Comparison of ENCODE assay signal across 25 mouse cellular contexts in the genomic region with DNA sequence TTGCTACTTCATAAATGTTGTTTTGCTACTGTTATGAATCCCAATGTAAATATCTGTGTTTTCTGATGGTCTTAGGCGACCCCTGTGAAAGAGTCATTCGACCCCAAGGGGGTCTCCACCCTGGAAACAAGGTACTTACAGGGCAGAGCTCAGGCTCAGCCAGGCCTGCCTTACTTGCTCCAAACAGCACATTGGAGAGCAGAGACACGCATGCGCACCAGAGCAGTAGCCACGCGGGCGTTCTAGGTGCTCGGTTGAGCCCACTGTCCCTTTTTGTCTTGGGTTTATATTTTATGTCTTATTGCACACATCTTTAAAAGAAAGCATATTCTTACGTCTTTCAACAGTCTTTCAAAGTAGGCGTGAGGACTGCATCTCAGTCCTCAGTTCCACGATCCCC. TPM values are rescaled to one million over a fixed set of nuclear protein-coding genes. Genes with fewer than 3 reads are reported as not detected.
DNase-seq lines count a peak whose midpoint lies in the region; ATAC-seq and TF ChIP-seq lines count a peak whose summit lies in the region.
"Had no signal": no experiment of that assay in that cellular context is flagged by ENCODE, and none has a peak within 500 bp of the region (broad histone marks: within the 10 kb centered on the region; RNA-seq: fewer than 3 reads in every experiment).

No protein-coding gene starts in this region.

- no peak overlapping the region; the same call in 1 of the 2 replicates for H3K4me2 ChIP-seq in liver, embryonic 11.5 days
- peak overlapping the region; percentile 60 for H3K4me2 ChIP-seq in liver, embryonic 12.5 days
- 0 out of 2 replicates have a peak overlapping the region, but pooled peaks have one; percentile 55 for H3K4me2 ChIP-seq in liver, postnatal 0 days (ENCODE audit: low read depth, low read length)
- H3K4me2 ChIP-seq: forebrain, embryonic 13.5 days; heart, embryonic 15.5 days; hindbrain, embryonic 13.5 days; lung, embryonic 15.5 days had no signal

- peak overlapping the region; percentile 98 for H3K27ac ChIP-seq in liver, embryonic 11.5 days (ENCODE audit: low read depth, low read length)
- peak overlapping the region; percentile 99 for H3K27ac ChIP-seq in liver, embryonic 12.5 days
- peak overlapping the region; percentile 92 for H3K27ac ChIP-seq in liver, postnatal 0 days (ENCODE audit: low read depth)
- H3K27ac ChIP-seq: forebrain, embryonic 13.5 days; heart, embryonic 15.5 days; hindbrain, embryonic 13.5 days; lung, embryonic 15.5 days had no signal

- H3K4me3 ChIP-seq in liver, embryonic 11.5 days (ENCODE audit: low read depth, low read length): no peak overlapping the region
- no peak overlapping the region for H3K4me3 ChIP-seq in liver, embryonic 12.5 days
- H3K4me3 ChIP-seq in liver, postnatal 0 days (ENCODE audit: low read depth, low read length): no peak overlapping the region
- H3K4me3 ChIP-seq: forebrain, embryonic 13.5 days; heart, embryonic 10.5 days; heart, embryonic 15.5 days; hindbrain, embryonic 13.5 days; lung, embryonic 15.5 days had no signal

- ATAC-seq in liver, embryonic 11.5 days (replicated peaks; ENCODE audit: low FRiP score): no peak
- no peak for ATAC-seq in liver, embryonic 12.5 days
- ATAC-seq in liver, postnatal 0 days: no peak
- ATAC-seq: CD4-positive, CD25-positive, alpha-beta regulatory T cell, adult 4 months; forebrain, embryonic 13.5 days; intestine, embryonic 16.5 days had no signal

- TF ChIP-seq CTCF in liver, postnatal 0 days (IDR thresholded peaks at IDR 0.05; ENCODE audit: low read depth): no peak

- no peak for DNase-seq in liver, embryonic 11.5 days (ENCODE audit: low spot score)
- no peak for DNase-seq in liver
- peak; percentile 82 for DNase-seq in R1 (ENCODE audit: low read depth, low spot score)
- DNase-seq in liver, postnatal 0 days: no peak
- no peak for DNase-seq in right cerebral cortex, adult 2 months (ENCODE audit: low spot score in 2 of 2)
- no peak for DNase-seq in embryo, embryonic 9.5 days (ENCODE audit: extremely low spot score)
- DNase-seq: adrenal gland, postnatal 14 days; cerebellum, adult 18-20 months; gastrocnemius, postnatal 14 days; heart, postnatal 4 days; kidney, postnatal 14 days; left cerebral cortex, postnatal 4 days; lung, postnatal 36 days; midbrain, embryonic 14.5 days; right cerebral cortex, postnatal 14 days; thymus, adult 18-20 months; thymus, postnatal 36 days had no signal

- peaks cover 70% of the 10 kb centered on the region for H3K4me1 ChIP-seq in liver, embryonic 11.5 days (replicated peaks; ENCODE audit: control insufficient read depth, insufficient read depth, low read length)
- H3K4me1 ChIP-seq in liver, embryonic 12.5 days: peaks cover 99% of the 10 kb centered on the region
- H3K4me1 ChIP-seq in liver, postnatal 0 days (ENCODE audit: insufficient read depth): peaks cover 89% of the 10 kb centered on the region

- H3K27me3 ChIP-seq in liver, embryonic 11.5 days (replicated peaks; ENCODE audit: control insufficient read depth, insufficient read depth, low read length): no peaks in the 10 kb centered on the region
- H3K27me3 ChIP-seq in liver, embryonic 12.5 days (replicated peaks): no peaks in the 10 kb centered on the region
- no peaks in the 10 kb centered on the region for H3K27me3 ChIP-seq in liver, postnatal 0 days (ENCODE audit: insufficient read depth, low read length)
- H3K27me3 ChIP-seq: forebrain, embryonic 13.5 days; heart, embryonic 15.5 days; hindbrain, embryonic 13.5 days; lung, embryonic 15.5 days had no signal

- H3K9ac ChIP-seq in liver, embryonic 11.5 days (ENCODE audit: low read depth, low read length): peak overlapping the region; percentile 52; the same call in 1 of the 2 replicates
- peak overlapping the region; percentile 61 for H3K9ac ChIP-seq in liver, embryonic 12.5 days
- no peak overlapping the region for H3K9ac ChIP-seq in liver, postnatal 0 days (replicated peaks)
- H3K9ac ChIP-seq: forebrain, embryonic 13.5 days; heart, embryonic 15.5 days; hindbrain, embryonic 13.5 days; lung, embryonic 15.5 days had no signal

- H3K36me3 ChIP-seq in liver, embryonic 11.5 days (ENCODE audit: control insufficient read depth, insufficient read depth, low read length): no peaks in the 10 kb centered on the region
- no peaks in the 10 kb centered on the region for H3K36me3 ChIP-seq in liver, embryonic 12.5 days
- no peaks in the 10 kb centered on the region for H3K36me3 ChIP-seq in liver, postnatal 0 days (replicated peaks; ENCODE audit: insufficient read depth, low read length)
- H3K36me3 ChIP-seq: heart, embryonic 10.5 days; heart, embryonic 15.5 days; hindbrain, embryonic 13.5 days; lung, embryonic 15.5 days had no signal

- WGBS in liver, embryonic 11.5 days: 83% methylated on average over 11 of the region's 11 CpGs
- WGBS in liver, embryonic 12.5 days (ENCODE audit: insufficient replicate concordance): 80% methylated on average over 11 of the region's 11 CpGs
- 82% methylated on average over 11 of the region's 11 CpGs for WGBS in liver, postnatal 0 days (ENCODE audit: insufficient replicate concordance)

- no peaks in the 10 kb centered on the region for H3K9me3 ChIP-seq in liver, embryonic 11.5 days (ENCODE audit: control insufficient read depth, low read length)
- no peaks in the 10 kb centered on the region for H3K9me3 ChIP-seq in liver, embryonic 12.5 days (replicated peaks)
- H3K9me3 ChIP-seq in liver, postnatal 0 days (ENCODE audit: low read length): no peaks in the 10 kb centered on the region
- H3K9me3 ChIP-seq: forebrain, embryonic 13.5 days; heart, embryonic 10.5 days; heart, embryonic 15.5 days; hindbrain, embryonic 13.5 days; lung, embryonic 15.5 days had no signal

- no peak for TF ChIP-seq EP300 in liver, postnatal 0 days (IDR thresholded peaks at IDR 0.05; ENCODE audit: low read depth)

RNA-seq across cellular contexts. Expression of a gene that starts 22.1 kb away (rescaled TPM):
- 5.1 TPM in 2 replicates for polyA plus RNA-seq in liver, embryonic 11.5 days (2014; fragmentation: Nextera tagmentation; extraction: Ambion mirVana)
- polyA plus RNA-seq in liver, embryonic 12.5 days (2016; fragmentation: Nextera tagmentation; extraction: Ambion mirVana): 3.0 and 3.7 TPM in 2 replicates
- 2.7 and 2.8 TPM in 2 replicates for polyA plus RNA-seq in liver, postnatal 0 days (2015; fragmentation: Nextera tagmentation; extraction: Ambion mirVana)
